Mouse (Mus musculus) bone marrow macrophage, adult 2 months (primary cell): ENCODE data around the gene Cd63. TPM values are rescaled to one million over a fixed set of nuclear protein-coding genes. Genes with fewer than 3 reads are reported as not detected.

Experiments
- H3K27ac ChIP-seq: 2 replicates; pipeline ENCODE4 v1.5.1; 2012; ENCODE audit warnings: low read depth, low read length; ENCODE audit not compliant: insufficient read depth
- H3K4me1 ChIP-seq: 2 replicates; pipeline ENCODE4 v1.6.1; 2012; ENCODE audit warnings: low read length; ENCODE audit not compliant: control insufficient read depth, insufficient read depth
- H3K4me3 ChIP-seq: 2 replicates; pipeline ENCODE4 v1.5.1; 2012; ENCODE audit warnings: mild to moderate bottlenecking, low read length, moderate library complexity; ENCODE audit not compliant: insufficient read depth
- CTCF ChIP-seq: IDR thresholded peaks from 2 replicates; pipeline ENCODE4 v1.5.1; 2012; ENCODE audit warnings: low read depth, mild to moderate bottlenecking, low read length, moderate library complexity
- POLR2A ChIP-seq: IDR thresholded peaks from 2 replicates; pipeline ENCODE4 v1.6.1; 2012; ENCODE audit warnings: mild to moderate bottlenecking, low read depth, low read length, borderline replicate concordance
- polyA plus RNA-seq: library from polyadenylated mRNA; stranded (reverse); fragments of >200 nt; gene quantifications from 2 replicates; pipeline ENCODE4 v1.2.4, GENCODE M21; 2012; ENCODE audit not compliant: missing spikeins, insufficient read depth, insufficient read length

Gene Cd63
- 751 and 791 TPM in 2 replicates for polyA plus RNA-seq

DNA sequence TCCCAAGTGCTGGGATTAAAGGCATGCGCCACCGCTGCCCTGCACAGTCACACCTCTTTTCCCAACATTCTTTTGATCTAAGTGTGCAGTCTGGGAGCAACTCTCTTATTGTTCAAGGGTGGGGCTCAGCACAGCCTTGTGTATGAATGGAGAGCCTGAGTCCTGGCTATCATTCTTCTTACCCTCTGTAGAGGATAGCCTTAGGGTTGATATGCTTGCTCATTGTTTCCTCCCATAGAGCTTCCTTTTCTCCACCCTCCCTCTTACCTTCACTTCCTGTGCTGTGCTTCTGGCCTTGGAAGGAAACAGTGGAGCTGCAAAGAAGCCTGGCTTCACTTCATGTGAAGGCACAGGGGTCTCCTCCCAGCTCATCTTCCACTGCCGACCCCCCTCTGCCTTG, at the start of gene Cd63:
Gene Cd63 (plus strand): TSS at position 292 of the 400 bp plus-strand sequence.
- peaks cover 39% of the 10 kb centered on the region for H3K4me1 ChIP-seq

DNA sequence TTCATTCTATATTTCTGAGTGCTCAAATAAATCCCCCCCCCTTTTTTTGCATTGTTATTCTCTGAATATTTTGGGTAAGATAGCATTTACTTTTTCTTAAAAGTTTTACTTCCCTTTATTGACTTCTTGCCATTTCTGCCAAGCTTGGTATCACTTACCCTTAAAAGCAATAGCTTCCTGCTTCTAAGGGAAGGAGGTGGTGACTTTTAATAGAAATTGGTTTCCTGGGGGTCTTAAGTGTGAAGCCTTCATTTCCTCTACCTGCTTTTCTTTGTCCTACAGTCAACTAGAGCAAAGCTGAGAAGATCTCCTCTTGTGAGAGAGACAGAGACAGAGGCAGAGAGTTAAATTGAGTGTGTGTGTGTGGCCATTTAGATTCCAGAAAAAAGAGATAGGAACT, 39.6 kb upstream of the Cd63 start:
- TF ChIP-seq CTCF = no peak
- no peak for TF ChIP-seq POLR2A
- Histone ChIP-seq H3K4me1 (peaks cover 2% of the 10 kb centered on the region), H3K4me3 (no peak overlapping the region), H3K27ac (no peak overlapping the region)

More for the DNA sequence above, at the start of gene Cd63:
- H3K27ac ChIP-seq = peak within 1 kb of the TSS; percentile 78
- H3K4me3 ChIP-seq = no peak within 1 kb of the TSS
- no peak for TF ChIP-seq CTCF
- no peak for TF ChIP-seq POLR2A

DNA sequence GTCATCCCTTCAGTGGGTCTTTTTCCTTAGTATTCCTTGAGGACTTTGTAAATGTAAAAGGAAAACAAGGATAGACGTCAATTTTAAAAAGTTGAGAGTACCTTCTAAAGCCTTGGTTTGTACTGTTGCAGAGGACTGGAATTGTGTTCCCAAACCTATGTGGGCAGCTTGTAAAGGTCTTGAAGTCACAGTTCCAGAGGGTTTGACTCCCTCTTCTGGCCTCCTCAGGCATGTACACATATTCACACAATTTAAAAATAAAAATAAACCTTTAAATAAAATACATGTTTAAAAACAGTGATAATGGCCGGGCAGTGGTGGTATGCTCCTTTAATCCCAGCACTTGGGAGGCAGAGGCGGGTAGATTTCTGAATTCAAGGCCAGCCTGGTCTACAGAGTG, 34.7 kb upstream of the Cd63 start:
- TF ChIP-seq CTCF (no peak), POLR2A (no peak)
- H3K4me1 ChIP-seq = peaks cover 3% of the 10 kb centered on the region
- no peak overlapping the region for H3K27ac ChIP-seq
- no peak overlapping the region for H3K4me3 ChIP-seq

DNA sequence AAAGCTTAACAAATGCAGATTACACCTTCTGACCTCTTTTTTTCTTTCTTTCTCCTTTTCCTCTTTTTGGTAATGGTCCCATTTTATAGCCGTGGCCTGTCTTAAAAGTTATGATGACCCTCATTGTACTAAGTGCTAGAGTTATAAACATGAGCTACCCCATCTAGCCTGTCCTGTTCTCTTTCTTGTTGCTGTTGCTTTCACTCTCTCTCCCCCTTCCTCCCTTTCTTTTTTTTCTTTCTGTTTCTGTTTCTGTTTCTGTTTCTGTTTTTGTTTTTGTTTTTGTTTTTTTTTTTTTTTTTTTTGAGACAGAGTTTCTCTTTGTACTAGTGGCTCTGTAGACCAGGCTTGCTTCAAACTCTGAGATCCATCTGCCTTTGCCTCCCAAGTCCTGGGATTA, 34.3 kb upstream of the Cd63 start:
- Histone ChIP-seq H3K27ac (no peak overlapping the region), H3K4me1 (peaks cover 4% of the 10 kb centered on the region; the same call in 1 of the 2 replicates), H3K4me3 (no peak overlapping the region)
- TF ChIP-seq CTCF (no peak), POLR2A (no peak)

DNA sequence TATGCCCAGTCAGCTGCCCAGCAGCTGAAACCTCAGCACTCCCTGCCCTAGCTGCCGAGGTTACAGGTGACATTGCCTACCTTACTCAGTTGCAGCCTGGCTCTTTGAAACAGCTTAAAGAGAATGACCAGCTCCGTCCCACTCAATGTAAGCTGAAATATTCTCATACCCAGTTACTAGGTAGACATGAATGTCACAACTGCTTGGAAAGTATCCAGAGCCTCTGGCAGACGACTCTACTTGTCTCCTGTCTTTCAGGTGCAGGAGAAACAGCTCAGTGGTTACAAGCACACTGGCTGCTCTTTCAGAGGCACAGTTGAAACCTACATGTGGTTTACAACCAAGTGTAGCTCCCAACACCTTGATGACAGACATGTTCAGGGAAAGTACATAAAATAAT, 30.4 kb upstream of the Cd63 start:
- TF ChIP-seq POLR2A (no peak), CTCF (no peak)
- Histone ChIP-seq H3K4me1 (peaks cover 4% of the 10 kb centered on the region; the same call in 1 of the 2 replicates), H3K27ac (no peak overlapping the region), H3K4me3 (no peak overlapping the region)

DNA sequence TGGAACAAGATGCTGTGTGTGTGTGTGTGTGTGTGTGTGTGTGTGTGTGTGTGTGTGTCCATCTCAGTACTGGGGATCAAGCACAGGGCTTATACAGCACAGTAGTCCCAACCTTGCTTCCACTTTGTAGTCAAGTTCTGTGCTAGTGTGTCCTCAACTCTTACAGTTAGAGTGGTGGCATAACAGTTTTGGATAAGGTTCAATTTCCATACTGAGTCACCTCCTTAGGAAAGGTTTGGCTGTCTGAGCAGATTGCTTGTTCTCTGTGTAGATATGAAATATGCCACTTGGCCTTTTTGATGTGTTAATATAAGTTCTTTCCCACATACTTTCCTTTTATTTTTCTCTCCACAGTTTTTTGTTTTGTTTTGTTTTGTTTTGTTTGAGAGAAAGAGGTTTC, 22.5 kb upstream of the Cd63 start:
- H3K27ac ChIP-seq = no peak overlapping the region
- no peak overlapping the region for H3K4me3 ChIP-seq
- no peaks in the 10 kb centered on the region for H3K4me1 ChIP-seq
- no peak for TF ChIP-seq POLR2A
- no peak for TF ChIP-seq CTCF

DNA sequence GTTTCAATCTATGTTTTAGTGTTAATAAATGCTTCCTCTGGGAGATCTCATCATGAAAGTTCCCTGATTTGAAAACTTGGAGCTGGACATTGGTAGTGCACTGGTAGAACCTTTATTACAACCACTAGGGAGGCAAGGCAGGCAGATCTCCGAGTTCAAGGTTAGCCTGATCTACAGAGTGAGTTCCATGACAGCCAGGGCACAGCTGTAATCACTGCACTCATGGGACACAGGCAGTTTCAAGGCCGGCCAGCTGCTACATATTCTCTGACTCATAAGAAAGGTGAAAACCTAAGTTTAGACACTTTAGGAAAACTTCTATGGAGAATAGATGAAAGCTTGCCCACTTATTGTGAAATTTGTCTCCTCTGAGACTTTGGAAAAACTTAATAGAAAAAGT, 22.0 kb upstream of the Cd63 start:
- H3K4me1 ChIP-seq = no peaks in the 10 kb centered on the region
- H3K27ac ChIP-seq = no peak overlapping the region
- no peak overlapping the region for H3K4me3 ChIP-seq
- TF ChIP-seq POLR2A (no peak), CTCF (no peak)

DNA sequence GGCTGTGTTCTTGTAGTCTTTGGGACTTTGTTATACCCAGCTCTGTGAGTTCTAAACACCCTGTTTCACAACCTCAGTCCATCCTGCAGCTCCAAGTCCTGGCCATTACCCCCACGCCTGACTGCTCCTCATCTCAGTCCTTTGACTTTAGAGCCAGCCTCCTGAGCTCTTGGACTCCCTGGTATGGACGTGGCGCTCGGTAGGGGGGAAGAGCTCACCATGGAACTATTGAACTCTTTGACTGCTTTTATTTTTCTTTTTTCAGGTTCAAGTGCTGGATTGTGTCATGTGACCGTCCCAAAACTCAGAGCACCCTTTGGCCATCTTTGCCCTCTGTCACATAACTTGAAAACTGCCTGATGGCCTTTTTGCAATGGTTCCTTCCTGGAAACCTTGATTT, 18.7 kb upstream of the Cd63 start:
- no peak overlapping the region for H3K27ac ChIP-seq
- no peak for TF ChIP-seq POLR2A
- no peak for TF ChIP-seq CTCF
- H3K4me3 ChIP-seq = no peak overlapping the region
- no peaks in the 10 kb centered on the region for H3K4me1 ChIP-seq

DNA sequence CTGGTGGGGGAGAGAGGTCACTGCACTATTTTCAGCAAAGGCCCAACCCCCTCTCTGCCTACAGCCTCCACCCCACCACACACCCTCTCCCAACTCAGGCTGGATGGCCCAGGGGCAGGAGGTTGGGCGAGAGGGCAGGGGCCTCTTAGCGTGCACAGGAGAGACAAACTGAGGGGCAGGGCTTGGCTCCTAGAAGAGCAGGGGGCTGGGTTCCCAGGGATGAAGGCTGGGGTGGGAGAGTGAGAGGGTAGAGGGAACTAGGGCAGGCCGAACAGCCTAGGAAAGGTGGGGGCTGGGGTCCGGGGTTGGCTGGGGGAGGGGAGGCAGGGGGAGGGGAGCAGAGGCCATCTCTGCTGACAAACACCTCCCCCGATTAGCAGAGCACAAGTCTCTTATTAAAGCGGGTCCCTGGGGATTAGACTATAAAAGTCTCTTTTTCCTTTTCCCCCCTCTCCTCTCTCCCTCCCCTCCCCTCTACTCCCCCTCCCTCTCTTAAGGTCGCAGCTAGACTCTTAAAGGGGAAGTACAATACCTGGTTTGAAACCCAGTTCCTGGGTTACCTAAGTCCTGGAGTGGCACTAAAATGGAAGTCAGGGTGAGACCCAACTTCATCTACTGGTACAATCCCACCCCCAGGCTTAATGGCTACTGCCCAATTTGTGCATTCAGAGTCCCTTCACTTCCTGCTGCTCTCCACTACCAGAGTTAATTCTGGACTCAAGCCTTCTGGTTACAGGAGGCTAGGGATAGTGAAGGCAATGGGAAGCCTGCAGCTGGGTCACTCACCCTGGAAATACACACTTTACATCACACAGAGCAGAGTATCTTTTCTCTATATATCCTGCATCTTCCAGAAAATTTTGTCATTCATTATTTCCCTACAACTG, 11.6 kb upstream of the Cd63 start:
- Histone ChIP-seq H3K27ac (no peak overlapping the region), H3K4me3 (no peak overlapping the region), H3K4me1 (peaks cover 6% of the 10 kb centered on the region)
- no peak for TF ChIP-seq POLR2A
- TF ChIP-seq CTCF = no peak

DNA sequence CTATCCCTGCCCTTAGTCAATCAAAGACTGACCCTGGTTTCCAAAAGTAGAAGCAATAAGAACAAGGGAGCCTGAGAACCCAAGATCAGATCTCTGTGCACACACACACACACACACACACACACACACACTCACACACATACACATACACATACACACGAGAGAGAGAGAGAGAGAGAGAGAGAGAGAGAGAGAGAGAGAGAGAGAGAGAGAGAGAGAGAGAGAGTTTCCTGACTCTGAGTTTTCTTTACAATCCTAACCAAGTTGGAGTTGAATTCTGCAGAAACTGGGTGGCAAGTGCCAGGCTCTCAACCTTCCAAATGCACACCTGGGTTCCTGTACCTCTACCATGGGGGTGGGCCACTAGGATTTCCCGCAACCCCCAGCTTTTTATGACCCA, 10.9 kb upstream of the Cd63 start:
- H3K4me3 ChIP-seq = no peak overlapping the region
- TF ChIP-seq CTCF = no peak
- TF ChIP-seq POLR2A = no peak

More for the DNA sequence above, 10.9 kb upstream of the Cd63 start:
- no peak overlapping the region for H3K27ac ChIP-seq
- H3K4me1 ChIP-seq = peaks cover 6% of the 10 kb centered on the region
